Mouse (Mus musculus) cerebellum, adult 2 months (tissue): ENCODE measurements at regions not wholly inside any gene's neighbourhood (a gene's known extent, or its start where the extent isn't known, plus 50 kb on each side); places are given as distances from the start of the nearest gene placed in this dataset.

ENCODE experiments used
- DNase-seq, 2 experiments: peaks; one replicate each; pipeline ENCODE4 v3.0.0; 2021
- H3K27ac ChIP-seq: fragments of 200-500 bp; 2 replicates; pipeline ENCODE4 v1.5.1; 2012; ENCODE audit warnings: low read length, control low read depth, inconsistent platforms; ENCODE audit not compliant: insufficient read depth
- H3K27me3 ChIP-seq: fragments of 200-500 bp; 2 replicates; pipeline ENCODE4 v1.6.1; 2012; ENCODE audit warnings: inconsistent platforms, mild to moderate bottlenecking, low read length, moderate library complexity; ENCODE audit not compliant: control insufficient read depth, insufficient read depth
- H3K4me1 ChIP-seq: fragments of 200-500 bp; 2 replicates; pipeline ENCODE4 v1.6.1; 2011; ENCODE audit warnings: low read length; ENCODE audit not compliant: control insufficient read depth, insufficient read depth
- H3K4me3 ChIP-seq: fragments of 200-500 bp; replicated peaks from 2 replicates; pipeline ENCODE3; 2011; ENCODE audit warnings: mild to moderate bottlenecking, low read depth, low read length, control low read depth; ENCODE audit not compliant: insufficient read depth
- CTCF ChIP-seq: fragments of 200-500 bp; IDR thresholded peaks from 2 replicates; pipeline ENCODE4 v1.5.1; 2011; ENCODE audit warnings: low read depth, mild to moderate bottlenecking, control low read depth, low read length, moderate library complexity, borderline replicate concordance; ENCODE audit not compliant: insufficient read depth
- POLR2A ChIP-seq: fragments of 200-500 bp; IDR thresholded peaks from 2 replicates; pipeline ENCODE4 v1.6.1; 2011; ENCODE audit warnings: low read length, control low read depth, borderline replicate concordance; ENCODE audit not compliant: insufficient read depth
- WGBS: fragments of 180-500 bp; shearing (Covaris S2); methylation state at CpG from one replicate; pipeline ENCODE4 v1.1.7; 2018; 5-methylcytosine and 5-hydroxymethylcytosine counted together

GRCm38 (mm10) chr15:69460581-69461194 is 2960.0 kb upstream of the Lrrc6 start:
- TF ChIP-seq POLR2A (no peak), CTCF (no peak)
- H3K27ac ChIP-seq: no peak overlapping the region
- no peak for DNase-seq
- 97% methylated on average over 2 of the region's 2 CpGs for WGBS
- no peak overlapping the region for H3K4me3 ChIP-seq
- H3K4me1 ChIP-seq: no peaks in the 10 kb centered on the region
- no peaks in the 10 kb centered on the region for H3K27me3 ChIP-seq

GRCm38 (mm10) chr15:69457473-69457872 is 2956.8 kb upstream of the Lrrc6 start:
- WGBS: 66% methylated on average over 4 of the region's 4 CpGs
- no peak for DNase-seq
- Histone ChIP-seq H3K4me3 (no peak overlapping the region), H3K27me3 (no peaks in the 10 kb centered on the region), H3K4me1 (no peaks in the 10 kb centered on the region), H3K27ac (no peak overlapping the region)
- no peak for TF ChIP-seq POLR2A
- no peak for TF ChIP-seq CTCF

GRCm38 (mm10) chr15:69456191-69456770 is 2955.6 kb upstream of the Lrrc6 start:
- TF ChIP-seq CTCF (no peak), POLR2A (no peak)
- Histone ChIP-seq H3K4me1 (no peaks in the 10 kb centered on the region), H3K27ac (no peak overlapping the region), H3K27me3 (no peaks in the 10 kb centered on the region), H3K4me3 (no peak overlapping the region)
- no peak for DNase-seq
- 79% methylated on average over 4 of the region's 4 CpGs for WGBS

GRCm38 (mm10) chr15:69441008-69441407 is 2940.3 kb upstream of the Lrrc6 start:
- Histone ChIP-seq H3K4me1 (no peaks in the 10 kb centered on the region), H3K27ac (no peak overlapping the region), H3K4me3 (no peak overlapping the region), H3K27me3 (no peaks in the 10 kb centered on the region; the same call in 1 of the 2 replicates)
- WGBS: 68% methylated on average over 3 of the region's 3 CpGs
- TF ChIP-seq POLR2A: no peak
- TF ChIP-seq CTCF: no peak
- DNase-seq: no peak

- Histone ChIP-seq H3K4me3 (no peak overlapping the region), H3K27me3 (no peaks in the 10 kb centered on the region), H3K27ac (no peak overlapping the region), H3K4me1 (no peaks in the 10 kb centered on the region)
- 18% methylated on average over 1 of the region's 1 CpGs for WGBS
- DNase-seq: peak in 1 of 2 experiments; percentile 26
- TF ChIP-seq POLR2A: no peak
Measured at GRCm38 (mm10) chr15:69413531-69414011, 2912.9 kb upstream of the Lrrc6 start.

GRCm38 (mm10) chr15:69389575-69389974 is 2888.9 kb upstream of the Lrrc6 start:
- WGBS: 87% methylated on average over 4 of the region's 4 CpGs
- no peak for DNase-seq
- Histone ChIP-seq H3K4me1 (no peaks in the 10 kb centered on the region), H3K4me3 (no peak overlapping the region), H3K27ac (no peak overlapping the region), H3K27me3 (no peaks in the 10 kb centered on the region)
- TF ChIP-seq POLR2A: no peak
- no peak for TF ChIP-seq CTCF

GRCm38 (mm10) chr15:69387466-69387865 is 2886.8 kb upstream of the Lrrc6 start:
- no peak for TF ChIP-seq POLR2A
- no peak for DNase-seq
- H3K4me3 ChIP-seq: no peak overlapping the region
- no peak overlapping the region for H3K27ac ChIP-seq
- H3K27me3 ChIP-seq: no peaks in the 10 kb centered on the region
- H3K4me1 ChIP-seq: no peaks in the 10 kb centered on the region

- H3K4me1 ChIP-seq: no peaks in the 10 kb centered on the region
- TF ChIP-seq POLR2A (no peak), CTCF (no peak)
- no peak overlapping the region for H3K4me3 ChIP-seq
- no peaks in the 10 kb centered on the region for H3K27me3 ChIP-seq
- DNase-seq: no peak
- H3K27ac ChIP-seq: no peak overlapping the region
Measured at GRCm38 (mm10) chr15:69365440-69365839, 2864.7 kb upstream of the Lrrc6 start.

- H3K27ac ChIP-seq: no peak overlapping the region
- no peak for DNase-seq
- H3K4me1 ChIP-seq: no peaks in the 10 kb centered on the region
- H3K27me3 ChIP-seq: no peaks in the 10 kb centered on the region
- no peak overlapping the region for H3K4me3 ChIP-seq
- WGBS: 83% methylated on average over 7 of the region's 7 CpGs
- no peak for TF ChIP-seq POLR2A
- no peak for TF ChIP-seq CTCF
Measured at GRCm38 (mm10) chr15:69350053-69350739, 2849.5 kb upstream of the Lrrc6 start.
